Mouse (Mus musculus): ENCODE results near the gene Plekha5.

- TF ChIP-seq CTCF (IDR thresholded peaks at IDR 0.05; ENCODE audit: low read depth, low read length) (no peak), POLR2A (IDR thresholded peaks at IDR 0.05; ENCODE audit: borderline replicate concordance, low read depth, low read length) (no peak)
These were observed 185.7 kb downstream of the Plekha5 start for GRCm38 (mm10) chr6:140609533-140609932.

All from bone marrow macrophage, adult 2 months (primary cell).